Mouse (Mus musculus): ENCODE measurements around the gene Mphosph9.
"Not testable (repeated sequence)": the region's sequence is repeated elsewhere in the genome, so short reads cannot be mapped to it uniquely, and the experiment has no call there.

Mphosph9 gene

GRCm38 (mm10) chr5:124341753-124342339 lies 14.1 kb upstream of the Mphosph9 start:
- DNase-seq, result peak; percentile 32

- DNase-seq, result peak; percentile 86
Observed at GRCm38 (mm10) chr5:124338791-124339190, 11.0 kb upstream of the Mphosph9 start.

- no peak for DNase-seq
Observed at GRCm38 (mm10) chr5:124337909-124338308, 10.1 kb upstream of the Mphosph9 start.

- no peak for DNase-seq
Observed at GRCm38 (mm10) chr5:124337103-124337502, 9.3 kb upstream of the Mphosph9 start.

GRCm38 (mm10) chr5:124334392-124334791 lies 6.6 kb upstream of the Mphosph9 start:
- DNase-seq, result peak; percentile 72

- no peak for DNase-seq
Observed at GRCm38 (mm10) chr5:124330086-124330485, 2.3 kb upstream of the Mphosph9 start.

GRCm38 (mm10) chr5:124326829-124327228 lies 943 bp downstream of the Mphosph9 start:
- DNase-seq, result no peak

GRCm38 (mm10) chr5:124317648-124318047 lies 10.1 kb downstream of the Mphosph9 start:
- DNase-seq, result no peak

- DNase-seq, result peak; percentile 90
Observed at GRCm38 (mm10) chr5:124315941-124316340, 11.8 kb downstream of the Mphosph9 start.

GRCm38 (mm10) chr5:124315498-124315897 lies 12.3 kb downstream of the Mphosph9 start:
- peak; percentile 51 for DNase-seq

- DNase-seq, result no peak
Observed at GRCm38 (mm10) chr5:124310091-124310490, 17.7 kb downstream of the Mphosph9 start.

- no peak for DNase-seq
Observed at GRCm38 (mm10) chr5:124309155-124309554, 18.6 kb downstream of the Mphosph9 start.

GRCm38 (mm10) chr5:124302853-124303252 lies 24.9 kb downstream of the Mphosph9 start:
- DNase-seq, result not testable (repeated sequence)

- DNase-seq, result no peak
Observed at GRCm38 (mm10) chr5:124300132-124300531, 27.6 kb downstream of the Mphosph9 start.

- DNase-seq, result not testable (repeated sequence)
Observed at GRCm38 (mm10) chr5:124299307-124299706, 28.5 kb downstream of the Mphosph9 start.

GRCm38 (mm10) chr5:124296475-124296874 lies 31.3 kb downstream of the Mphosph9 start:
- no peak for DNase-seq

GRCm38 (mm10) chr5:124293967-124294366 lies 33.8 kb downstream of the Mphosph9 start:
- no peak for DNase-seq

GRCm38 (mm10) chr5:124290216-124290615 lies 37.6 kb downstream of the Mphosph9 start:
- DNase-seq, result no peak

- no peak for DNase-seq
Observed at GRCm38 (mm10) chr5:124287616-124288247, 40.0 kb downstream of the Mphosph9 start.

GRCm38 (mm10) chr5:124284330-124284729 lies 43.4 kb downstream of the Mphosph9 start:
- no peak for DNase-seq

GRCm38 (mm10) chr5:124282854-124283253 lies 44.9 kb downstream of the Mphosph9 start:
- DNase-seq, result no peak

- no peak for DNase-seq
Observed at GRCm38 (mm10) chr5:124270226-124270625, 57.5 kb downstream of the Mphosph9 start.

GRCm38 (mm10) chr5:124269661-124270060 lies 58.1 kb downstream of the Mphosph9 start:
- DNase-seq, result no peak

- DNase-seq, result no peak
Observed at GRCm38 (mm10) chr5:124267652-124268051, 60.1 kb downstream of the Mphosph9 start.

GRCm38 (mm10) chr5:124266821-124267220 lies 61.0 kb downstream of the Mphosph9 start:
- DNase-seq, result no peak
